Comparison of ENCODE assay signal across 20 mouse cellular contexts in the genomic region with DNA sequence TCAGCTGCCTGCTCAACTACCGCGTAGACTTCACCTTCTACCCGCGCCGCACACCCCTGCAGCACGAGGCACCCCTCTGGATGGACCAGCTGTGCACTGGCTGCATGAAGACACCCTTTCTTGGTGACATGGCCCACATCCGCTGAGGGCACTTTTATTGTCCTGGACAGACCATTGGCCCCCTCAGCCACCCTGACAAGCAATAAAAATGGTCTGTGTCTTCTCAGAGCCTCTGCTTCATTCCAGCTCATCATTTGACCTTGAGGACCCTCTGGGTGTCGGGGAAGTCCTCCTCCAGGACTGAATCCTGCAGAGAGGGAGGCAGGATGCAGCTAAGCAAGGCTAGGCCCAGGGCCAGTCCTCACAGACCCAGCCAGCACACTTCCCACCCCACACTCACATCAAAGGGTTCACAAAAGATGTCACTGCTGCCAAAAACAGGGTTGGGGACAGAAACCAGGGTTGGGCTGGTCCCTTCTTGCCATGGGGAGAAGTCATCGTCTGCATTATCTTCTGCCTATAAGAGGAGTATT. TPM values are rescaled to one million over a fixed set of nuclear protein-coding genes. Genes with fewer than 3 reads are reported as not detected.
DNase-seq lines count a peak whose midpoint lies in the region; ATAC-seq and TF ChIP-seq lines count a peak whose summit lies in the region.
"Had no signal": no experiment of that assay in that cellular context is flagged by ENCODE, and none has a peak within 500 bp of the region (broad histone marks: within the 10 kb centered on the region; RNA-seq: fewer than 3 reads in every experiment).

No protein-coding gene starts in this region.

- intact Hi-C loops in gastrocnemius, adult 2 months (cut with DNase I), result no loop called here
- intact Hi-C loops in gastrocnemius, postnatal 36 days (cut with DNase I), result no loop called here

- no peak for ATAC-seq in liver, embryonic 13.5 days (ENCODE audit: low read depth)
- ATAC-seq in liver, embryonic 11.5 days (replicated peaks; ENCODE audit: low FRiP score), result no peak
- no peak for ATAC-seq in inflammation-experienced regulatory T-cells, adult 6 months
- no peak for ATAC-seq in forebrain, embryonic 14.5 days
- ATAC-seq: hindbrain, postnatal 0 days; liver, postnatal 0 days; midbrain, embryonic 16.5 days had no signal

- WGBS in liver, embryonic 13.5 days (ENCODE audit: insufficient replicate concordance), result 73% methylated on average over 9 of the region's 9 CpGs
- 89% methylated on average over 9 of the region's 9 CpGs for WGBS in liver, embryonic 11.5 days
- WGBS in forebrain, embryonic 14.5 days, result 94% methylated on average over 9 of the region's 9 CpGs

- H3K4me3 ChIP-seq in gastrocnemius, adult 2 months, result no peak overlapping the region
- no peak overlapping the region for H3K4me3 ChIP-seq in liver, embryonic 13.5 days (replicated peaks)
- H3K4me3 ChIP-seq in liver, embryonic 11.5 days (ENCODE audit: low read depth, low read length), result no peak overlapping the region
- H3K4me3 ChIP-seq in forebrain, embryonic 14.5 days (ENCODE audit: low read depth, low read length), result no peak overlapping the region
- H3K4me3 ChIP-seq: forebrain, embryonic 12.5 days; limb, embryonic 15.5 days; neural tube, embryonic 15.5 days had no signal

- no peak overlapping the region for H3K9ac ChIP-seq in liver, embryonic 13.5 days
- H3K9ac ChIP-seq in liver, embryonic 11.5 days (ENCODE audit: low read depth, low read length), result no peak overlapping the region
- no peak overlapping the region for H3K9ac ChIP-seq in forebrain, embryonic 14.5 days (ENCODE audit: low read length)
- H3K9ac ChIP-seq: forebrain, embryonic 12.5 days; limb, embryonic 15.5 days; liver, postnatal 0 days; neural tube, embryonic 15.5 days had no signal

- no peak overlapping the region for H3K4me2 ChIP-seq in liver, embryonic 13.5 days
- H3K4me2 ChIP-seq in liver, embryonic 11.5 days, result no peak overlapping the region
- no peak overlapping the region for H3K4me2 ChIP-seq in forebrain, embryonic 14.5 days (ENCODE audit: low read length)
- H3K4me2 ChIP-seq: forebrain, embryonic 12.5 days; limb, embryonic 15.5 days; neural tube, embryonic 15.5 days had no signal

- TF ChIP-seq CTCF in gastrocnemius, adult 2 months (IDR thresholded peaks at IDR 0.05), result no peak

- no peak overlapping the region for H3K27ac ChIP-seq in gastrocnemius, adult 2 months
- H3K27ac ChIP-seq in liver, embryonic 13.5 days, result peak overlapping the region; percentile 39; the same call in 1 of the 2 replicates
- no peak overlapping the region for H3K27ac ChIP-seq in liver, embryonic 11.5 days (ENCODE audit: low read depth, low read length)
- no peak overlapping the region for H3K27ac ChIP-seq in forebrain, embryonic 14.5 days (ENCODE audit: low read depth, low read length)
- H3K27ac ChIP-seq: hindbrain, postnatal 0 days; limb, embryonic 15.5 days; neural tube, embryonic 15.5 days had no signal

- no peaks in the 10 kb centered on the region for H3K9me3 ChIP-seq in liver, embryonic 13.5 days (replicated peaks)
- H3K9me3 ChIP-seq in liver, embryonic 11.5 days (ENCODE audit: control insufficient read depth, low read length), result no peaks in the 10 kb centered on the region
- no peaks in the 10 kb centered on the region for H3K9me3 ChIP-seq in forebrain, embryonic 14.5 days (replicated peaks; ENCODE audit: control insufficient read depth, low read length)
- H3K9me3 ChIP-seq: forebrain, embryonic 12.5 days; limb, embryonic 15.5 days; neural tube, embryonic 15.5 days had no signal

- peak; percentile 15 for DNase-seq in gastrocnemius, adult 2 months
- no peak for DNase-seq in gastrocnemius, postnatal 36 days
- no peak for DNase-seq in liver, embryonic 13.5 days
- no peak for DNase-seq in liver, embryonic 11.5 days (ENCODE audit: low spot score)
- DNase-seq in urinary bladder, adult 2 months (ENCODE audit: low spot score), result peak; percentile 13
- DNase-seq in urinary bladder, postnatal 36 days (ENCODE audit: low spot score in 2 of 2), result no peak
- DNase-seq in forebrain, embryonic 14.5 days (ENCODE audit: low spot score), result no peak
- DNase-seq: adrenal gland, postnatal 36 days; B cell, adult 2 months; heart, adult 18-20 months; kidney, adult 11 months; liver, postnatal 0 days; right cerebral cortex, postnatal 4 days had no signal

- no peaks in the 10 kb centered on the region for H3K27me3 ChIP-seq in liver, embryonic 13.5 days
- no peaks in the 10 kb centered on the region for H3K27me3 ChIP-seq in liver, embryonic 11.5 days (replicated peaks; ENCODE audit: control insufficient read depth, insufficient read depth, low read length)
- no peaks in the 10 kb centered on the region for H3K27me3 ChIP-seq in forebrain, embryonic 14.5 days (replicated peaks; ENCODE audit: control insufficient read depth, insufficient read depth, low read length)
- H3K27me3 ChIP-seq: forebrain, embryonic 12.5 days; limb, embryonic 15.5 days; neural tube, embryonic 15.5 days had no signal

- peaks cover 97% of the 10 kb centered on the region for H3K36me3 ChIP-seq in liver, embryonic 13.5 days
- peaks cover 87% of the 10 kb centered on the region for H3K36me3 ChIP-seq in liver, embryonic 11.5 days (ENCODE audit: control insufficient read depth, insufficient read depth, low read length)
- H3K36me3 ChIP-seq in forebrain, embryonic 14.5 days (ENCODE audit: control insufficient read depth, insufficient read depth, low read length), result peaks cover 72% of the 10 kb centered on the region

- H3K4me1 ChIP-seq in liver, embryonic 13.5 days (replicated peaks), result peaks cover 2% of the 10 kb centered on the region; the same call in 1 of the 2 replicates
- 0 out of 2 replicates have a peak, but pooled peaks cover 3% of the 10 kb centered on the region for H3K4me1 ChIP-seq in liver, embryonic 11.5 days (replicated peaks; ENCODE audit: control insufficient read depth, insufficient read depth, low read length)
- peaks cover 4% of the 10 kb centered on the region; the same call in 1 of the 2 replicates for H3K4me1 ChIP-seq in forebrain, embryonic 14.5 days (ENCODE audit: control insufficient read depth, insufficient read depth, low read length)
- H3K4me1 ChIP-seq: forebrain, embryonic 12.5 days had no signal

RNA-seq across cellular contexts. Expression of a gene that starts 8.1 kb away (rescaled TPM):
- total RNA-seq in gastrocnemius, adult 2 months (2021), result 1 to 10 TPM; 1.2 to 1.7 TPM
- 1 to 10 TPM; 2.2 to 2.4 TPM for total RNA-seq in gastrocnemius, postnatal 36 days (2021)
- polyA plus RNA-seq in liver, embryonic 13.5 days (2015; fragmentation: Nextera tagmentation; extraction: Ambion mirVana), result 174 and 196 TPM in 2 replicates
- polyA plus RNA-seq in liver, embryonic 11.5 days (2014; fragmentation: Nextera tagmentation; extraction: Ambion mirVana), result 401 and 406 TPM in 2 replicates
- polyA plus RNA-seq in urinary bladder, adult 2 months (2012; rRNA removed), result 8.0 and 8.1 TPM in 2 replicates
- not detected for polyA plus RNA-seq in inflammation-experienced regulatory T-cells, adult 6 months (2017; shearing (Covaris generic))
- 225 and 288 TPM in 2 replicates for polyA plus RNA-seq in forebrain, embryonic 14.5 days (2014; fragmentation: Nextera tagmentation; extraction: Ambion mirVana)

RNA-seq across cellular contexts. Expression of a gene that starts 10.2 kb away (rescaled TPM):
- total RNA-seq in gastrocnemius, adult 2 months (2021), result 10 to 100 TPM; 33.4 to 36.1 TPM
- 10 to 100 TPM; 29.3 to 40.5 TPM for total RNA-seq in gastrocnemius, postnatal 36 days (2021)
- polyA plus RNA-seq in liver, embryonic 13.5 days (2015; fragmentation: Nextera tagmentation; extraction: Ambion mirVana), result 81.6 and 90.8 TPM in 2 replicates
- polyA plus RNA-seq in liver, embryonic 11.5 days (2014; fragmentation: Nextera tagmentation; extraction: Ambion mirVana), result 90.3 and 107 TPM in 2 replicates
- polyA plus RNA-seq in urinary bladder, adult 2 months (2012; rRNA removed), result 28.1 and 42.8 TPM in 2 replicates
- 10 to 100 TPM; 48.6 to 86.1 (median 85.5) TPM for polyA plus RNA-seq in inflammation-experienced regulatory T-cells, adult 6 months (2017; shearing (Covaris generic))
- 72.1 and 93.8 TPM in 2 replicates for polyA plus RNA-seq in forebrain, embryonic 14.5 days (2014; fragmentation: Nextera tagmentation; extraction: Ambion mirVana)

RNA-seq across cellular contexts. Expression of a gene that starts 29.5 kb away (rescaled TPM):
- total RNA-seq in gastrocnemius, adult 2 months (2021), result 10 to 100 TPM; 14.0 to 16.5 TPM
- total RNA-seq in gastrocnemius, postnatal 36 days (2021), result 10 to 100 TPM; 15.6 to 17.7 TPM
- polyA plus RNA-seq in liver, embryonic 13.5 days (2015; fragmentation: Nextera tagmentation; extraction: Ambion mirVana), result 18.5 and 19.2 TPM in 2 replicates
- polyA plus RNA-seq in liver, embryonic 11.5 days (2014; fragmentation: Nextera tagmentation; extraction: Ambion mirVana), result 25.3 and 39.9 TPM in 2 replicates
- 85.3 and 90.2 TPM in 2 replicates for polyA plus RNA-seq in urinary bladder, adult 2 months (2012; rRNA removed)
- 1 to 10 TPM; 1.9 to 4.1 (median 2.8) TPM for polyA plus RNA-seq in inflammation-experienced regulatory T-cells, adult 6 months (2017; shearing (Covaris generic))
- 21.8 and 22.1 TPM in 2 replicates for polyA plus RNA-seq in forebrain, embryonic 14.5 days (2014; fragmentation: Nextera tagmentation; extraction: Ambion mirVana)
- total RNA-seq: hematopoietic stem cell, adult 5-6 weeks had no signal

Comparison
In these comparisons a context has a peak if more than half of its experiments do, and no peak if none do; other contexts are left out.
1. DNase-seq: peak in gastrocnemius, adult 2 months (single experiment) and urinary bladder, adult 2 months (single experiment); none in gastrocnemius, postnatal 36 days (0 of 2), liver, embryonic 13.5 days (single experiment), liver, embryonic 11.5 days (single experiment), urinary bladder, postnatal 36 days (0 of 2) and forebrain, embryonic 14.5 days (single experiment).
2. RNA of a gene that starts 8.1 kb away (polyA plus RNA-seq): 401 to 406 TPM in liver, embryonic 11.5 days, 225 to 288 TPM in forebrain, embryonic 14.5 days and 174 to 196 TPM in liver, embryonic 13.5 days; 8.0 to 8.1 TPM in urinary bladder, adult 2 months and not detected in inflammation-experienced regulatory T-cells, adult 6 months; every median in the first group is over 10 times any median in the second.